Mouse (Mus musculus) spleen, postnatal 36 days (tissue): ENCODE measurements around the gene Gm9913.

Source experiments
- DNase-seq, 2 experiments: peaks; one replicate each; pipeline ENCODE4 v3.0.0; 2022; ENCODE audit warnings: low spot score in 2 of 2, mixed read lengths in 1 of 2

Gene Gm9913

DNA sequence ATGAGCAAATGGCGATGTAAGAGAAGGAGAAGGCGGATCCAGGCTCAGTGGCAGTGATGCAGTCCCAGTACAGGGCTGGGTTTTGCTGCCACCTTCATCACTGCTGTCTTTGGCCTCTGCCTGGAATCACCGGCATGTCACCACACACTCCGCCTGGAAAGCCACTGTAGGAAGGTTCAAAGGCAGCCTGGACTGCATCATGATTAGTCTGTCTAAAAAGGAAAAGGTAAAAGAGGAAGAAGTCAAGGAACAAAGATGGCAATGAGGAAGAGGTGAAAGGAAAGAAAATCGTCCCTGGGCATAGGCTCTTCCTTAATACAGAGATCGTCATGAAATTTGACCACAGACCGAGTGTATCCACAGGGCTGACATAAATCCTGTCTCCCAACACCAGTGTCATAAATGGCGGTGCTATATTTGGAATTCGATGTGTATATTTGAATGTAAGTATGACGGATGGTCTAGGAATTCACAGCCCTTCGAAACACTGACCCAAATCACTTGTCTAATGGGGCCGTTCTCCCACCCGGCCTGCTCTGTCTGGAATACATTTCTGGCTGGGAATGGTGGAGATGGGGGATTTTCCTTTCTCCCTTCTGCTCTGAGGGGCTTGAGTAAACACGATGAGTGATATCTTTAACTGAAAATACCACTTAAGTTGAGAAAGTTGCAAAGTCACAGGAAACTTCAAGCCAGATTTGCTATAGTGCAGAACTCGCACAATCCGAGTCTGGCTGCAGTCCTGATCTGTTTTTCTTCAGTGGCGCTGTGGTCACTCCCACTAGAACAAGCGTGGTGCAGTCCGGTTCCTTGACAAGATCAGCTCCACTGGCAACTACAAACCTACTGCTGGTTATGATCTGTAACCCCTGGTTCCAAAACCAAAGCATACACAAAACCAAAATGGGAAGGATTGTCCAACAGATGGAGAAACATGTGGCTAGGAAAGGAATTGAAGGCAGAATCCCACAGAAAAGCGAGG is 9.8 kb upstream of the Gm9913 start:
- no peak for DNase-seq

DNA sequence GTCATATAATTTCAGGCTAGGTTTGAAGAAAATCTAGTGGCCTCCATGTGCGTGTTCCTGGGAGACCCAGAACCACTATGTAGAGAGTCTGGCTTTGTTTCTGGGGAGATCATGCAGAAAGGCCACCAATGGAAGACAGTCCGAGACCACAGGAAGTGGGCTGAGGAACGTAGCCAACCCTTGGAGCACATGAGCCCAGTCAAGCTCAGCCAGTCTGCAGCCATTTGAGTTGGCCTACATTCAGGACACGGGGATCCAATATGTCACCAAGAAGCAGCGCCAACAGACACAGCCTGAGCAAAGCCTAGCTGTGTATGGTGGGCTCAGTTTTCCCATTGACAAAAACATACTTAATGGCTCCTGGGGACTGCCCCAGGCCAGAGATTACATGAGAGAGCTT is 8.2 kb upstream of the Gm9913 start:
- no peak for DNase-seq

DNA sequence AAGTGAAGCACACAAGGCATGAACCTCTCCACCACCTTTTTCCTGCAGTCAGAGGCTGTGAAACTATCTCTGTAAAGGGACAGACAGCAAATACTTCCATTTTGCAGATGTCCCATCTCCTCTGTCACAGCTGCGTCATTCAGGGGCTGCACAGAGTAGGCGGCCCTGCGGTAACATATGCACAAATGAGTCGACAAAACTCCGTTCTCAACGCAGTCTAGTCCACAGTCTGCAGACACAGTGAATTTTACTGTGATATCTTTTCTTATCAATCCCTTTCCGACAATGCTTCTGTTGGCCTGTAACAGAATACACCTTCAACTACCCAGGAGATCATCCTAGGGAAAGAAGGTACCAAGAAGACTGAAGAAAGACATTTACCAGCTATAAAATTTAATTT is 6.7 kb upstream of the Gm9913 start:
- no peak for DNase-seq

DNA sequence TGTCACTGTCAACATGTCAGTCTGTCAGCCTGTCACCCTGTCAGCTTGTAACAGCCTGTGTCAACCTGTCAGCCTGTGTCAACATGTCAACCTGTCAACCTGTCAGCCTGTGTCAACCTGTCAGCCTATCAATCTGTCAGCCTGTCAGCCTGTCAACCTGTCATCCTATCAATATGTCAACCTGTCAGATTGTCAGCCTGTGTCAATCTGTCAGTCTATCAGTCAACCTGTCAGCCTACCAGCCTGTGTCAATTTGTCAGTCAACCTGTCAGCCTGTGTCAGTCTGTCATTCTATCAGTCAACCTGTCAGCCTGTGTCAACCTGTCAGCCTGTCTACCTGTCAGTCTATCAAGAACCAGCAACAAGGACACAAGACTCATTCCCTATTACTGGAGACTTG is 3.4 kb upstream of the Gm9913 start:
- DNase-seq: no peak

DNA sequence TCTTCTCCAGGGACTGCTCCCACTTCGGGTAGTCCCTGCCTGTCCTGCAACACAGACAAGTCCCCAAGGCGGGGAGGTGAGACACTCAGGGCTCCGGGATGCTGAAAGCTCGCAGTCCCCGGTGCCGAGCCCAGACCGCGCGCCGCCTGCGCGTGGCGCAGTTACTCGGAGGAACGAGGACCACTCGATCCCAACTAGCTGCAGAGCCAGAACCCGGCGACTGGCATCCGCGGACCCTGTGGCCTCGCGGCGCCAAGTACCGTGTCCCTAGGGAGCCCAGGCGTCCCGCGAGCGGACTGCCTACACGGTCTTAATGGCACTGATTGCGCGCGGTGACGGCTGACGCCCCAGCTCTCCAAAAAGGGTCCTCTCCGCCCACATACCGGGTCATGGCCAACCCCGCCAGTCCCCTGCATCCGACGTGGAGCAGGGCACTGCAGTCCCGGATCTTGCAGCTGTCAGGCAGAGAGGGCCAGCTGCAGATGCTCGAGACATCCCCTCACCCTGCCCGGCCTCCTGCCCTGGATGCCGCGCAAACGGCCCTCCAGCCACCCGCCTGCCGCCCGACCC is 942 bp downstream of the Gm9913 start:
- no peak for DNase-seq

DNA sequence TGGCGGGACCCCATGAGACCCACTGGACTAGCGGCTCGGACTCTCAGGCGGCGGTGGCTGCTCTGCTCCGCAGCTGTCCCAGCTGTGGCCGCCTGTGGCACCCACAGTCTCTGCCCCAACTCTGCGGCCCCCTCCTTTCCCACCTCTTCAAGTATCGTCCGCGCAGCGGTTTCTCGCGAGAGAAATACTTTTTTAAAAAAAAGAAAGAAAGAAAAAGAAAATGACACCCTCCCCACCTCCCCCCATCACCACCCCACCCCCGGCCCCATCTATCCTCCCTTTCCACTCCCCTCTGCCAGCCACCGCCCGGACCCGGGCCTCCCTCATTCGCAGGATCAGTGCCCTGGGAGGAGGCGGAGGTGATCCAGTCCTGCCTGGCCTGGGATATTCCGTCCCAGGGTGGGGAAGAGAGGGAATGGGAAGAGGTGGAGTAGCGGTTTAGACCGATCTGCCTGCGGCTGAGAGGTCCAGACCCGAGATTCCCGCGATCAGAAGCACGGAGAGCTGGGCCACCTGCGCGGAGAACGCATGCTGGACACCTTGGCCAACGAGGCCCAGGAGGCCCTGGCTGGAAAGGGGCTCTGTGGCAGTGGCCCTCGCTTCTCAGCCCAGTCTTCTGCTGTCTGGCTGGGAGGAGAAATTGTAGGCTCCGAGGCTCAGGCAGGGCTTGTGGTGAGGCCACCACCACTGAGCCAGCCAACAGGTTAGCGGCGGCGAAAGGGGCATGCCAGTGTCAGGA is 1.6 kb downstream of the Gm9913 start:
- DNase-seq: no peak

DNA sequence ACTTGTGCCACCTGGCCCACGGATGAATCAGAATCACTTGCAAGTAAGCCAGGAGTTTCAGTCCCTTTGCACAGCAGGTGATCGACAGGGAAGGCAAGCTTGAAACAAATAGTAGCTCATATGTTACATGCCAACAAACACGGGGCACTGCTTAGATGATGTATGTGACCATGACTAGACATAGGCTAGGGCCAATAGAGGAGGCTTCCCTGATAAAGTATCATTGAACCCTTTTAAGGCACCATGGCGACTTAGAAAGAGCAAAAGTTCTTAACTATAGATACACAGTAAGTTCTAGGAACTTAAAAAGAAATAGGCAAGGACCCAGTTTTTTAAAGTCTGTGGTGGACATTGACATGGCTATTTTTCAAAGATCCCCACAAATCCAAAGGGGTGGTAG is 3.0 kb downstream of the Gm9913 start, which contains the start of gene Fbn1:
Gene Fbn1 (minus strand): TSS at position 101 of the 400 bp plus-strand sequence.
- no peak for DNase-seq

DNA sequence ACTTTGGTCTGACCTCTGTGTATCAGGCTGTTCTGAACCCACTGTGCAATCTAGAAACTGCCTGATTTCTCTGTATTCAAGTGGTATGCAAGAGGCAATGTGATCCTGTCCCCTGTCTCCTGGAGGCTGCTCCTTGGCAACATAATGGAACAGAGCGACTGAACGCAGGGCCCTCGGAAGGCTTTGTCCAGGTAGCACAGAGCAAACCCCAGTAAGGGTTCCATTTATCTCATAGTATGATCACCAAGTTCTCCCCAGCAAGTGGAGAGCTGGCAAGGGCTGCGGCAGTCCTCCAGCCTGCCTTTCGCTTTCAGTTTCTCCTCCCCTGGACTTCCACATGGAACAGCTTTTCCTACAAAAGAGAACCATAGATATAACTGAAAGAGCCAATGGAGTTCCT is 3.5 kb downstream of the Gm9913 start:
- no peak for DNase-seq

DNA sequence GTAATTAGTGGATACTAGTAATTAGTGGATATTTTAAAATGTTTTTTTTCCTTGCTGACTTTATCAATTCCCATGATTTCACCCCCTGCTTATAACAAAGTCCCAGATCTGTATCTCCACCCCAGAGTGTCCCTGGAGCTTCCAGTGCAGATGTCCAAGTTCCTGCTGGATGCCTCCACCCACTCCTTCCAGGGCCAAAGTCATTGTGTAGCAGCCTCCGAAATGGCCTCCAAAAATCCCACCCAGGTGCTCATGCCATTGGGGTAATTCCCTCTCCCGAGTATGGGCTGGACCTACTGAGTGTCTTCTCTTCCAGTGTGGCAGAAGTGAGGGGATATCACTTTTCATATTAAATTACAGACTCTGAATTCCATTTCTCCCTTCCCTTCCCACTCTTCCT is 5.9 kb downstream of the Gm9913 start:
- no peak for DNase-seq

DNA sequence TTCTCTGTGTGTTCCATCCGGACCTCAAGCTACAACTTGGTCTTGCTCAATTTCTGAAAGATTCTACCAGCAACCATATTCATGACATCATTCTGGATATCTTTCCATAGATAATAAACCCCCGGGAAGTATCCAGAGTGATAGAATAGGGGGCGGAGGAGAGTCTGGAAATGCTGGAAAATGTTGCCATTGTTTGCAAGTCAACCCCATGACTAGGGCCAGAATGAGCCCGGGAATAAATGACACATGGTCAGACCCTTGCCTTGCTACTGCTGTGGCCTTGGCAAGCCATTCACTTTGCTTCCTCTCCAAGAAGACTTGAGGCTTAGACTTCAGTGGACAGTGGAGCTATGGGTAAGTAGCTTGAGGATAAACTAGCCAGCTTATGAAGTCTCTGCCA is 7.0 kb downstream of the Gm9913 start:
- no peak for DNase-seq

DNA sequence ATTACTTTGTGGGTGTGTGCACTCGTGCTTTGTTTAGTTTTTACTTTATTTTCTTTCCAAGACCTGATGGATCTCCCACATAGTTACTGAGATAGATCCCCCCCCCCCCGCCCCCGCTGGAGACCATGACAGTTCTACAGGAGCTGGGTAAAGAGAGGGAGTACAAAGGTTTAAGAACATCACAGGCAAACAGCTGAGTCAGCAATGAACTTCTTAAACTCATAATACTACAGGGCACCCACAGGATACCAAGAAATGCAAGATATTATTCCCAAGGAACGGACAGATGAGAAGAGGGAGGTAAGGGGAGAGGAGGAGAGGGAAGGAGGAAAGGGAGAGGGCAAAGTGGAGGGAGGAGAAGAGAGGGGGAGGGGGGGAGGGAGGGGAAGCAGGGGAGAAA is 7.7 kb downstream of the Gm9913 start:
- no peak for DNase-seq

DNA sequence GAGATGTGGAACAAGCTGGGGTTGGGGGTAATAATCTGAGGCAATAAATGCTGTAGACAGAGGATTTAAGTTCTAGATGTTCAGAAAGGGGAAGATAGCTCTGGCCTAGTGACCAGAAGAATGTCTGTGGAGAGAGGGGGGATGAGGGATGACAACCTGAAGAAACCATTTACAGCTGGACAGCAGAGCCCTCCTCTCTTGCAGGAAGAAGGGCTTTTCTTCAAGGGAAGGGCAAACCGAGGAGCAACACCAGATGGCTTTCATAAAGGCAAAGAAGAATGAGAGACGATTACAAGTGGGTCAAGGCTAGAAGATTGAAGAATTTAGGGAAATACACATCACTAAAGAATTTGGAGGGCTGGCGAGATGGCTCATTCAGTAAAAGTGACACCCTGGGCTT is 9.5 kb downstream of the Gm9913 start:
- DNase-seq: no peak

DNA sequence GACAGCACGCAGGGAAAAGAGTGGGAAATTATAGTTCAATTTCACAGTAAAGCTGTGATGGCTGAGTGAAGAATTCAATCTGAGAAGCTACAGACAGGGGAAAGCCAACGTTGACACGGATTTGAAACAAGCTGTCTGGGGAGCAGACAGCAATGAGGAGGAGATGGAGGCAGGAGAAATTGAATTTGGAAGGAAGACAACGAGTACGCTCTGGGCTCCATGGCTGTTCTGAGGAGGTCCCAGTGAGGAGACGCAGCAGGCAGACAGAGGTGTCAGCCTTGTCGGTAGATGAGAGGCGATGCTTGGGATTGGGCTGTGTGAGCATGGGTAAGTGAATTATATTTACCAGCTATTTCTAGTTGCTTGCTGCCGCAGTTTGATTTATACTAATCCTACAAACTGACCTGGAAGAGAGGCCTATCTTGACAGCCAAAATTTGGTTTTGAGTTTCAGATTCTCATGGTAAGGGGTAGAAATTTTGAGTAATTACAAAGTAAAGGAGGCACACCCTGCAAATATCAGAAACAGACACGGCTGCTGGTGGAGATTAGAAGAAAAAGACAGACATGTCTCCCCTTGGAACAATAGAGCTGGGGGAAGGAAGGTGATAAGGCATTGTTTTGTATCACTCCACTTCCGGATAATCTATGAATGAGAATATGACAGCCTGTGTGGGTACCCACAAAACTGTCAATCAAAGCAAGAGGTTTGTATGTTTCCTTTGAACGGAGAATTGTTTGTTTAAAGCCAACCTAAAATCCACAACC is 10.6 kb downstream of the Gm9913 start:
- no peak for DNase-seq

DNA sequence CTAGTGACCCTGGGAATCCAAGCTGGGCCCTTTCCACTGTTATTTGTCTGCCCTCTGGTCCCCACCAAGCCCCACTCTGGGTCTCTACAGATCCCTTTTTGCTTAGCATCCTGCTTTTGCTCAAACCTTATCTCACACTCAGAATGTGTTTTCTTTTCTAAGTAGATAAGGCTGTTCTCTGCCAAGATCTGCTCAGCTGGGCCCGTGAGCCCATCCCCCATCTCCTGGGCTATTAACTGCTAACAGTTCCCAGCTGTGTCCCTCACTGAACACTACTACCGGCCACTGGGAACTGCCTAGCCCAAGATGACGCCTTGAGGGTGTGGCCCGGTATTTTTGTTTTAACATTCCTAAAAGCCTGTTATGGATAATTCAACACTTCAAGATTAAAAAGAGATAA is 11.7 kb downstream of the Gm9913 start:
- no peak for DNase-seq

DNA sequence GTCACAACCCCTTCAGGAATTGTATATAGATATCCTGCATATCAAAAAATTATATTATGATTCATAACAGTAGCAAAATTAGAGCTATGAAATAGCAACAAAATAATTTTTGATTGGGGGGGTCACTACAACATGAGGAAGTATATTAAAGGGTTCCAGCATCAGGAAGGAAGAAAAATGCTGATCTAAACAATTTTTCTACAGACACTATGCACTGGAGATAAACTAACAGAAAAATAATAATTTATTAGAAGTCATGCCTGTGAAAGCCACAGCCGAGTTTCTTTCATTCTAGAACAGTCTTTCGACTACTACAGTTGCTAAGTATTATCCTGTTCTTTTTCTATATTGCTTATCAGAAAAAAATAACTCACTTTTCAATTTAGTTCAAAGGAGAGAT is 20.6 kb downstream of the Gm9913 start:
- DNase-seq: no peak

DNA sequence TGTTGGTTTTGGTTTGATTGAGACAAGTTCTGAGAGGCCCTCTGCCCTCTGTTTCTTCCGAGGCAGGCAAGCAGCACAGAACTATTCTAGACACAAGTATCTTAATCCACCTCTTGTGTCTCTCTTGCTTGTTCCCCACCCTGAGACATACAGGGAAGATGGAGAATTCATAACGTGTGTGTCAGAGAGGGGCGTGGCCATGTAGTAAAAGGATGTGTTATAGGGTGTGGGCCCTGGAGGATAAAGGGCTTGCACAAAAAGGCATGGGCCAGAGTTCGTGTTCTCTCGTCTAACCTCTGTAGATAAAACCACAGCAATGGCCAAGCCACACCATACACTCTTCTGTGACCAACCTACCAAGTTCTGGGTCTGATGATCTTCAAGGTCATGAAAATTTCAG is 21.7 kb downstream of the Gm9913 start:
- no peak for DNase-seq

DNA sequence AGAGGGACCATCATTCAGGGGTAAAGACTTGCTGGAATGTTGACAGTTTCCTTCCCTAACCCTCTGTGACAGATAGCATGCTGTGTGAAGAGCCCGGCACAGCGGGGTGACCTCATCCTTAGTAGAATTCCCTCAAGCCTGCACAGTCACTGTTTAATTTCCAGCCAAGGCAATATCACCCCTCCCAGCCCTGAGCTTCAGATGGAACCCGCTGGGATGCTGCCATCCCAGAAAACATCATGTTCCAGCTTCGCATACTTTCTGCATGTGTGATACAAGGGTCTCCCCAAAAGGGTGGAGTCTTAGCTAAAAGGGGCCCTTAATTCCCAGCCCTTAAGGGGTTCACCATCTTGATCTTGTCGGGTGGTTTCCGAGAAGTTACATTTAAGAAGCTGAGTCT is 25.8 kb downstream of the Gm9913 start:
- DNase-seq: no peak

DNA sequence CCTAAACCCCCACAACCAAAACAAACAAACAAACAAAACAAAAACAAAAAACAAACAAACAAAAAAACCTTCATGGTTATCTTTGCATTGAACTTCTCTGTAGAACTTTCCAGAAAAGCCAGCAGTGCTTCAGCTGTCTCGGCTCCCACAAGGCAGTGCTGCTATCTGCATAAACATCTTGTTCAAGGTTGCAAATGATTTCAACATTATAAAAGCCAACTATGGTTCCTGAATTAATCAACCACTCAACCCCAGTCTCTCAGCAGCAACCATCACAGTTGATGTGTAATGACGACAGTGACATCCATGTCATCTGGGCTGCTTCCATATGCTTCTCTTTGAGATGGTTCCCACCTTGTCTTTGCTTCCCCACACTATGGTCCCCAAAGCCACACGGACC is 34.8 kb downstream of the Gm9913 start:
- no peak for DNase-seq

DNA sequence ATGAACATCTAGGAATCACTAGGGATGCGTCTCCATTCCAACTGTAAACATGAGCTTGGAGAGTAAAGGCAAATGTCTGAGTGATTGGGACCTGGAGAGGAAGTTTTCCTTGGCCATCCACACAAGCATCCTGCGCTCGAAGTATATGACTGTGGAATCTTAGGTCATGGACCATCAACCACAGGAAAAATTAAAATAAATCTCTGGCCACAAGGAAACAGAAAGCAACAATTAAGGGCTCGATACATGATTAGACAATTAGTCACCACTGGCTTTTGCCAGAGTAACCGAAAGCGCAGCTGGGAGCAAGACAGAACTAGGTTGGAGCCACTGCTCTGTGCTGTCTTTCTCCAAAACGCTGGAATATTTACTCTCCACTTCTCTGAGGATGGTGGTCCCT is 35.7 kb downstream of the Gm9913 start:
- no peak for DNase-seq

DNA sequence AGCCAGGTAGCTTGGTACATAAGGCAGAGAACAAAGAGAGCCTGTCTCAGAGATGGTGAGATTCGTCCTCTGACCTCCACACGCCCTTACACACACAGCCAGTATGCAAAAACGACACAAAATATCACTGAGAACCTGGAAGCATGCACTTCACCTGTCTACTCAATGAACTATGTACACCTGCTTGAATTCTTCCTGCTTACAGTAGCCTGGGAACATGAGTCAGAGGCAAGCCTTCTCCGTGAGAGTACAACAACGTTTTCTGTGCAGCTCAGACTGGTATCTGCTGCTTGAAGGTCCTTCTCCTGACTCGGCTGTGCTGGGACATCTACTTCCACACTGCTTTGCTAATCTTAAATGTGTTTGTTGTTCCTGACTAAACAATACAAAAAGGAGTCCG is 36.6 kb downstream of the Gm9913 start:
- no peak for DNase-seq

DNA sequence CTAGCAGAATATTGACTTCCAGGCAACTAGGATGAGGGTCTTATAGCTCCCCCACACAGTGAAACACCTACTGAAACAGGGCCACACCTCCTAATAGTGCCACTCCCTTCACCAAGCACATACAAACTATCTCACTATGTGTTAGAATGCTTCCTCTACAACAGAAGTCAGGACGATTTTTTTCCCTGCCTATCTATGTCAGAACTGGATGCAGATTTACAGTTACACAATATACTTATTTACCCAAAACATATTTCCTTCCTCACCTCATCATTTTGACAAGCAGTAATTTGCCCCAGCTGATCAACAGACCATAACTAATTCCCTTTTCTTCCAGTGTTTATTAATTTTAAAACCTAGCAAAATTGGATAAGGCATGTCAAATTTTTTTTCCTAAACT is 38.8 kb downstream of the Gm9913 start:
- DNase-seq: no peak

DNA sequence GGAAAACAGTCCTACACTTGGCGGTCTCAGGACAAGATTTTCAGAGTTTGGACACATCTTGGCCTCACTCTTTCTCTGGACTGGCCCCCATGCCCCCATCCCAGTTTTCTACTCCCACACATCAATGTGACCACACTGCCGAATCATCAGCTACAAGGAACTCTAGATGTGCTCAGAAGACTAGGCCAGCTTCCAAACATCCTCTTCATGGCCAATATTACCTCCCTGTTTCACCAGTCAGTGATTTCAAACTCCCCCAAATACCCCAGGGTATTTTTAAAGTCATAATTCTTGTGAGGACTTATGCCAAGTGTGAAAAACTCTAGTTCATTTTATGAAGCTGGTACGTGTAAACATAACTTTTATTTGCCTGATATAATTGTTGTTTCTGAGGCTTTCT is 40.1 kb downstream of the Gm9913 start:
- DNase-seq: no peak
